Mouse (Mus musculus) thymus, postnatal 25 days (tissue): Measurements from ENCODE around the gene Abcf2.
A peak's percentile ranks its signal among the peaks of the same experiment; 100 is the strongest.
"Not testable (repeated sequence)": the region's sequence is repeated elsewhere in the genome, so short reads cannot be mapped to it uniquely, and the experiment has no call there.

ENCODE experiments used
- DNase-seq: peaks from one replicate; pipeline ENCODE4 v3.0.0; 2022

The Abcf2 gene

GRCm38 (mm10) chr5:24586106-24586505, 8.8 kb upstream of the Abcf2 start:
- DNase-seq: no peak

GRCm38 (mm10) chr5:24578109-24578963, 1.1 kb upstream of the Abcf2 start:
- no peak for DNase-seq

GRCm38 (mm10) chr5:24576801-24577182, 475 bp downstream of the Abcf2 start:
- DNase-seq: no peak

GRCm38 (mm10) chr5:24575948-24576347, 1.3 kb downstream of the Abcf2 start:
- no peak for DNase-seq

GRCm38 (mm10) chr5:24556709-24557108, 20.6 kb downstream of the Abcf2 start, which contains the start of gene 4931409K22Rik:
Gene 4931409K22Rik (minus strand): TSS chr5:24556809.
- DNase-seq: no peak

- DNase-seq: not testable (repeated sequence)
Observed at GRCm38 (mm10) chr5:24555335-24555734, 21.9 kb downstream of the Abcf2 start.

GRCm38 (mm10) chr5:24553621-24554244, 23.5 kb downstream of the Abcf2 start:
- no peak for DNase-seq

- no peak for DNase-seq
Observed at GRCm38 (mm10) chr5:24551317-24551688, 26.0 kb downstream of the Abcf2 start.

- DNase-seq: peak; percentile 55
Observed at GRCm38 (mm10) chr5:24550598-24551316, 26.5 kb downstream of the Abcf2 start.

GRCm38 (mm10) chr5:24542643-24543042, 34.6 kb downstream of the Abcf2 start:
- DNase-seq: no peak

- no peak for DNase-seq
Observed at GRCm38 (mm10) chr5:24541144-24541569, 36.1 kb downstream of the Abcf2 start.

GRCm38 (mm10) chr5:24540387-24541143, 36.7 kb downstream of the Abcf2 start, which contains the start of gene Asb10:
Gene Asb10 (minus strand): TSS chr5:24540978.
- no peak for DNase-seq

- no peak for DNase-seq
Observed at GRCm38 (mm10) chr5:24539571-24540296, 37.5 kb downstream of the Abcf2 start.

- no peak for DNase-seq
Observed at GRCm38 (mm10) chr5:24537618-24538017, 39.6 kb downstream of the Abcf2 start.

- no peak for DNase-seq
Observed at GRCm38 (mm10) chr5:24536511-24536910, 40.8 kb downstream of the Abcf2 start.

GRCm38 (mm10) chr5:24535731-24536130, 41.5 kb downstream of the Abcf2 start:
- no peak for DNase-seq

- peak; percentile 13 for DNase-seq
Observed at GRCm38 (mm10) chr5:24534292-24534691, 43.0 kb downstream of the Abcf2 start.

GRCm38 (mm10) chr5:24533391-24533790, 43.9 kb downstream of the Abcf2 start:
- no peak for DNase-seq

GRCm38 (mm10) chr5:24530042-24530689, 47.1 kb downstream of the Abcf2 start:
- DNase-seq: peak; percentile 89

- no peak for DNase-seq
Observed at GRCm38 (mm10) chr5:24527780-24528179, 49.5 kb downstream of the Abcf2 start.

GRCm38 (mm10) chr5:24526889-24527230, 50.4 kb downstream of the Abcf2 start, which contains the start of gene Gbx1:
Gene Gbx1 (minus strand): TSS chr5:24527202.
- no peak for DNase-seq
